Mouse (Mus musculus): Measurements from ENCODE around the gene Ripor2. TPM values are rescaled to one million over a fixed set of nuclear protein-coding genes. Genes with fewer than 3 reads are reported as not detected.

Ripor2 gene
- total and polyA plus RNA-seq, 3 experiments = 8.6 to 10.9 (median 9.3) TPM

GRCm38 (mm10) chr13:24717677-24718076, 135.7 kb downstream of the Ripor2 start:
- peaks cover 0 to 5% of the 10 kb centered on the region in 2 experiments; a peak in 1 of 4 replicates for H3K4me1 ChIP-seq (ENCODE audit: control insufficient read depth in 1 of 2, insufficient read depth in 2 of 2)
- H3K27ac ChIP-seq (ENCODE audit: insufficient read depth, low read depth) = no peak overlapping the region
- TF ChIP-seq MYC (IDR thresholded peaks at IDR 0.05; ENCODE audit: low read depth, low read length) (no peak), ZNF384 (IDR thresholded peaks at IDR 0.05; ENCODE audit: low read depth, low read length) (no peak), CTCF (conservative IDR thresholded peaks at IDR 0.05 in 1 of 2, IDR thresholded peaks at IDR 0.05 in 1 of 2; ENCODE audit: low read depth in 2 of 2, low read length in 2 of 2) (no peak), PAX5 (IDR thresholded peaks at IDR 0.05; ENCODE audit: low read length) (no peak), IRF4 (IDR thresholded peaks at IDR 0.05; ENCODE audit: low read depth, low read length) (no peak), MAX (IDR thresholded peaks at IDR 0.05; ENCODE audit: low read length) (no peak), GABPA (IDR thresholded peaks at IDR 0.05; ENCODE audit: insufficient replicate concordance, low read depth, low read length) (no peak), ZC3H11A (IDR thresholded peaks at IDR 0.05; ENCODE audit: low read depth, low read length) (no peak), BHLHE40 (IDR thresholded peaks at IDR 0.05; ENCODE audit: low read depth, low read length) (no peak), SIN3A (IDR thresholded peaks at IDR 0.05; ENCODE audit: low read length) (no peak), MEF2A (IDR thresholded peaks at IDR 0.05; ENCODE audit: borderline replicate concordance, low read depth, low read length) (no peak), NELFE (IDR thresholded peaks at IDR 0.05; ENCODE audit: low read depth, low read length) (no peak), USF1 (IDR thresholded peaks at IDR 0.05; ENCODE audit: low read depth, low read length) (no peak), TBP (conservative IDR thresholded peaks at IDR 0.05; ENCODE audit: low read depth, low read length) (no peak), KAT2A (IDR thresholded peaks at IDR 0.05; ENCODE audit: insufficient replicate concordance, low read length) (no peak), CHD1 (IDR thresholded peaks at IDR 0.05; ENCODE audit: low read depth, low read length) (no peak)
- H3K36me3 ChIP-seq (replicated peaks in 1 of 2; ENCODE audit: control insufficient read depth in 1 of 2, insufficient read depth in 1 of 2, low read length in 1 of 2) = peaks cover 33 to 73% of the 10 kb centered on the region in 2 experiments
- no peaks in the 10 kb centered on the region for H3K27me3 ChIP-seq (replicated peaks)
- no peak overlapping the region for H3K9ac ChIP-seq (ENCODE audit: insufficient read depth, low read depth)
- H3K4me3 ChIP-seq (replicated peaks in 1 of 3; ENCODE audit: low read depth in 2 of 3, low read length in 2 of 3, poor library complexity in 1 of 3) = no peak overlapping the region
- H3K79me2 ChIP-seq (replicated peaks; ENCODE audit: control insufficient read depth, extremely low read depth, insufficient read depth, poor library complexity, severe bottlenecking) = no peaks in the 10 kb centered on the region
- DNase-seq (ENCODE audit: extremely low read depth) = no peak
- peaks cover 2% of the 10 kb centered on the region for H3K9me3 ChIP-seq (replicated peaks; ENCODE audit: low read length)
- in situ Hi-C loops (cut with MboI; ENCODE audit: low pct_ligation_motif_present, low pct_unique_long_range_greater_than_20kb, low sequenced_read_pairs) = loop anchor here (25.0 kb wide), 1 partner anchor 195 kb away; no protein-coding TSS in a partner anchor
- no peak overlapping the region for H3K4me2 ChIP-seq (ENCODE audit: insufficient read depth, low read depth, poor library complexity, severe bottlenecking)
- dilution Hi-C loops (cut with MboI; ENCODE audit: extremely low pct_ligation_motif_present, extremely low pct_unique_long_range_greater_than_20kb, low sequenced_read_pairs) = no loop called here

- no peaks in the 10 kb centered on the region for H3K79me2 ChIP-seq (replicated peaks; ENCODE audit: control insufficient read depth, extremely low read depth, insufficient read depth, poor library complexity, severe bottlenecking)
- no peaks in the 10 kb centered on the region for H3K27me3 ChIP-seq (replicated peaks)
- no peak overlapping the region for H3K9ac ChIP-seq (ENCODE audit: insufficient read depth, low read depth)
- H3K4me1 ChIP-seq (ENCODE audit: control insufficient read depth in 1 of 2, insufficient read depth in 2 of 2) = peaks cover 5 to 10% of the 10 kb centered on the region in 2 experiments; a peak in 3 of 4 replicates
- dilution Hi-C loops (cut with MboI; ENCODE audit: extremely low pct_ligation_motif_present, extremely low pct_unique_long_range_greater_than_20kb, low sequenced_read_pairs) = no loop called here
- no peak for DNase-seq (ENCODE audit: extremely low read depth)
- peaks cover 2% of the 10 kb centered on the region for H3K9me3 ChIP-seq (replicated peaks; ENCODE audit: low read length)
- peaks cover 28 to 66% of the 10 kb centered on the region in 2 experiments for H3K36me3 ChIP-seq (replicated peaks in 1 of 2; ENCODE audit: control insufficient read depth in 1 of 2, insufficient read depth in 1 of 2, low read length in 1 of 2)
- TF ChIP-seq ELF1 (IDR thresholded peaks at IDR 0.05; ENCODE audit: low read depth, low read length) (no peak), ZC3H11A (IDR thresholded peaks at IDR 0.05; ENCODE audit: low read depth, low read length) (no peak), KAT2A (IDR thresholded peaks at IDR 0.05; ENCODE audit: insufficient replicate concordance, low read length) (no peak), ZNF384 (IDR thresholded peaks at IDR 0.05; ENCODE audit: low read depth, low read length) (no peak), MAZ (IDR thresholded peaks at IDR 0.05; ENCODE audit: low read depth, low read length) (no peak), PAX5 (IDR thresholded peaks at IDR 0.05; ENCODE audit: low read length) (no peak), ETS1 (conservative IDR thresholded peaks at IDR 0.05; ENCODE audit: low read depth, low read length) (no peak), MAX (IDR thresholded peaks at IDR 0.05; ENCODE audit: low read length) (no peak), POLR2A (IDR thresholded peaks at IDR 0.05; ENCODE audit: low read depth, low read length) (no peak), USF1 (IDR thresholded peaks at IDR 0.05; ENCODE audit: low read depth, low read length) (no peak), MXI1 (IDR thresholded peaks at IDR 0.05; ENCODE audit: low read depth, low read length) (no peak), JUN (IDR thresholded peaks at IDR 0.05; ENCODE audit: insufficient read depth, low read depth, low read length) (no peak), TBP (conservative IDR thresholded peaks at IDR 0.05; ENCODE audit: low read depth, low read length) (no peak), RCOR1 (conservative IDR thresholded peaks at IDR 0.05; ENCODE audit: low read depth, low read length) (no peak), NELFE (IDR thresholded peaks at IDR 0.05; ENCODE audit: low read depth, low read length) (no peak), USF2 (conservative IDR thresholded peaks at IDR 0.05; ENCODE audit: low read depth, low read length) (no peak), POLR2AphosphoS2 (IDR thresholded peaks at IDR 0.05; ENCODE audit: low read depth, low read length) (no peak), MEF2A (IDR thresholded peaks at IDR 0.05; ENCODE audit: borderline replicate concordance, low read depth, low read length) (no peak)
- in situ Hi-C loops (cut with MboI; ENCODE audit: low pct_ligation_motif_present, low pct_unique_long_range_greater_than_20kb, low sequenced_read_pairs) = loop anchor here (25.0 kb wide), 1 partner anchor 191 kb away; no protein-coding TSS in a partner anchor
- no peak overlapping the region for H3K27ac ChIP-seq (ENCODE audit: insufficient read depth, low read depth)
- no peak overlapping the region for H3K4me2 ChIP-seq (ENCODE audit: insufficient read depth, low read depth, poor library complexity, severe bottlenecking)
- H3K4me3 ChIP-seq (replicated peaks in 1 of 3; ENCODE audit: low read depth in 2 of 3, low read length in 2 of 3, poor library complexity in 1 of 3) = no peak overlapping the region
Measured at GRCm38 (mm10) chr13:24721502-24721901, 139.5 kb downstream of the Ripor2 start.
